Mouse (Mus musculus): ENCODE data around the gene Lim2.

Lim2 gene

DNA sequence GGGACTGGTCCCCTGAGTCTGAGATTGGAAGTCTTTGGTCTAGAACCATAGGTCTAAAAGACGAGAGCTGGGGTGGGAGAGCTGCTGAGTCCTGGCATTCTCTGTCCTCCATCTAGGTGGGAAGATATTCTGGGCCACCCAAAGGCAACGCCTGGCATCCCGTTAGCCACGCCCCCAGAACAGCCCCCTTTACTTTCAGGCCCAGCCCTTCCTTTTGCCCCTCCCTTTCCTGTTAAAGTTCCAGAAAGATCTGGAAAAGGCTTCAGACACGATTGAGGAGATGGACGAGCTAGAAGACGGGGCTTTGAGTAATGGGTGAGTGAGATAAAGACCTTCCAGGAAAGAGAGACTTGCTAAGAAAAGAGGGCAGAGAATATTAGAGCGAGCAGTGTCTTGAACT is at the start of gene Lim2:
TSS of gene Lim2 (plus strand) at position 265 of the 400 bp plus-strand sequence.
- no peak for DNase-seq (ENCODE audit: low spot score)

DNA sequence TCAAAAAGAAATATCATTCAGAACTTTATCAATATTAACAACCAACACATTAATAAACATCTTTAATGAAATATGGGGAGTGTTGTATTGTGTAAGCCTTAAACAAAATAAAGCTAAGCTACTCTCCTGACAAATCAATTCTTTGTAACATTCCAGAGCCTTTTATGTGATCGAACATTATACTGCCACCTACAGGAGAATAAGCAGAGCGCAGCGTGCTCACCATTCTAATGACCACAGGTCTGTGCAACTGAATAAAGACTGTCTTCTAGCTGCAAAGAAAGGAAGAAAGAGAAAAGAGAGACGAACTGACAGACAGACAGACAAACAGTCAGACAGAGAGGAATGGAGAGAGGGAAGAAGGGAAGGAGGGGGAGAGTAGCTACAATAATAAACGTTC is 49.2 kb upstream of the Lim2 start:
- DNase-seq (ENCODE audit: low spot score) = peak; percentile 77

DNA sequence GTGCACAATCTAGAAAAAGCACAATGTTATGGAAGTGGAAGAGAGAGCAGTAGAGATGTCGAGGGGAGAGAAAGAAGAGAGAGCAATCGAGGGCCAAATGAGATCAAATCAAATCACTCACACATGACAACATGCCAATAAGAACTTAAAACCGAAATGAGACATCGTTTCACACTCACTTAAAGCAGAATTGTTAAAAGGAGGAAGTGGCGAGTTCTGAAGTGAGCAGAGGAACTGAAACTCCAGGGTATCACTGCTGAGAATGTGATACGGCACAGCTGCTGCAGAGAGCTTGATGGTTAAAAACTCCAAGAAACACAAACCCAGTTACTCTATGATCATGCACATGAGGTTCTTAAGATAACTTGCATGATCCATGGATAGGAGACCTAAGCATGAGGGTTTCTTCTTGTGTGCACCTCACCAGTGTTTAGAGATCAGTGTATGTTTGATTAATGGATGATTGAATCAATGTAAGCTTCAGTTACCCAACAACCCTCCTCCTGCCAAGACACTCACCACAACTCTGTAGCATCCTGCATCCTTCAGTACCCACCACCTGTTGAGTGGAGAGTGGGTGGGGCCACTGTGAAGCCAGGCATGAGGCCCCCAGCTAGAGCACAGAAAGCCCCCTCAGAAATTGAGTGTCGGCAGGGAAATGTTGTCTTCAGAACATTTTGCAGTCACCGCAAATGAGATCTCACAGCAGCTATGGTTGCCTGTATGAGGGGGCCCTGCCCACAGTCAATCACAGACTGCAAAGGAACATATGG is 34.9 kb upstream of the Lim2 start:
- no peak for DNase-seq (ENCODE audit: low spot score)

DNA sequence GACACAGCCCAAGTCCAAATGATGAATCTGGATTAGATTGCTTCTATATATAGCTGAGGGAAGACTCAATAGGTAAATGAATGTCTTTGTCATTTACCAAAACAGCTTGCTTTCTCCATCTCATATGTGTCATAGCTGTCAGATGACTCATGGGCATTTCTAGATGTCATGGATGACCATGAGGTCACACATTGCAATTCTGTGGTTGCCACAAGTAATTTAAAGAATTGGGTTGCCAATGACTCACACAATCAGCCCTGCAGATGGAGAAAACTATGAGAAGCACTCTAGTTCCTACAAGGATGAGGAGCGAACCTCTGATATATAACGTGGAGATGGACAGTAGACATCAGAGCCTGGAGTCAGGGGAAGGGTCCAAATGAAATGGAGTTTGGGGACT is 28.0 kb upstream of the Lim2 start:
- no peak for DNase-seq (ENCODE audit: low spot score)

DNA sequence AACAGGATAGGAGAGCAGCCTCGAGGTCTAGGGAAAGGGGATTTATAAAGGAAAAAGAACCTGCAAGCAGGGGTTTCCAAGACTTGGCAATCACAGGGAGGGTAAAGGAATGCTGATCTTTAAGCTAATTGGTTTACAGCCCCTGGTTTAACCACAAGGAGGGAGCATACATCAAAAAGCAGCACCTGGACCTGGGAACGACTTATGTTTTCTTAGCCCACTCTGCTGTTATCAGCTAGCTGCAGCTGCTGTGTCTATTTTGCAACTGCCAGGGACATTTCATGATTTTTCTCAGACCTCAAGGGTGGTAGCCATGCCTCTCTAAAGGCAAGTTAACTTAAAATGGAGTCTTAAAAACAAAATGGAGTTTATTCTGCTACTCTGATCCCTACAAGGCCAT is 24.8 kb upstream of the Lim2 start:
- DNase-seq (ENCODE audit: low spot score) = no peak

DNA sequence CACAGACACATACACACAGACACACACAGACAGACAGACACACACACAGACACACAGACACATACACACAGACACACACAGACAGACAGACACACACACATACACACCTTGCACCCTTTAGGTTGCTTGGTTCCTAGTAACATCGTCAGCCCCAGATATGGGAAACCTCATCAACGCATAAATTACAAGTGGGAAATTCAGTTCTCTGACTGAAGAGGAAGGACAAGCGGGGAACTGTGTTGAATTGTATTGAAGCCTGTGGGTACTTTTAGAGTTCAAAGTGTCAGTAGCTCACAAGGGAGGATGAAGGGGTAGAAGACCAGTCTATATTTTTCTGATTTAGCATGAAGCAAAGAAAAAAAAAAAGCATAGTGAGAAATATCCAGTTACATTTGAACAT is 19.9 kb upstream of the Lim2 start:
- no peak for DNase-seq (ENCODE audit: low spot score)

DNA sequence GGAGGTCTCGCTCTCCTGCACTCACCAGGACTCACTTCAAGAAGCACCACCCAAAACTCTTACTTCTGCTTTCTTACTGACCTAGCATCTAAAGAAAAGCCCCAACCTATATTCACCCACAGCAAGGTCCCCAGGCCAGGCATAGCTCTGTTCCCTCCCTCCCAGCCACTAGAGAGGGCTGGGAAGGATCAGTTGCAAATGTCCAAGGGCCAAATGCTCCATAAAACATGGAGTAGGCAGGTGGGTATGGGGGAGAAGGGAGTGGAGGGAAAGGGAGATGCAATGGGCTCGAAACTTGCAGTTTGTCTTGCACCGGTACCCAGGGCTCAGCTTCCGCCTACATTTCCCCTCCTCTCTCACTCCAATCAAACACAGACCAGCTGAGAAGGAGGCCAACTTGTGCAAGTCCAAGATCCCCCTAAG is 19.3 kb upstream of the Lim2 start, which contains the start of gene Siglecg:
TSS of gene Siglecg (plus strand) at position 74 of the 423 bp plus-strand sequence.
- no peak for DNase-seq (ENCODE audit: low spot score)

DNA sequence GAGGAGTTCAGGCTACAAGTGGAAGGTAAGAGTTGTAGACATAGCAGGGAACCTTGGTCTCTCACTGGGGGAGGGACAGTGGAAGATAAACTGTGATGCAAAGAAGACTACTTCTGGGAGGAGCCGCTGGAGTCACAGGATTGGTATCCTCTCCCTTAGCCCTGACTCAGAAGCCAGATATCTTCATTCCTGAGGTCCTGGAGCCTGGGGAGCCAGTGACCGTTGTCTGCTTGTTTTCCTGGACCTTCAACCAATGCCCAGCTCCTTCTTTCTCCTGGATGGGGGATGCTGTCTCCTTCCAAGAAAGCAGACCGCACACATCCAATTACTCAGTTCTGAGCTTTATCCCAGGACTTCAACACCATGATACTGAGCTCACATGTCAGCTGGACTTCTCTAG is 18.4 kb upstream of the Lim2 start:
- no peak for DNase-seq (ENCODE audit: low spot score)

DNA sequence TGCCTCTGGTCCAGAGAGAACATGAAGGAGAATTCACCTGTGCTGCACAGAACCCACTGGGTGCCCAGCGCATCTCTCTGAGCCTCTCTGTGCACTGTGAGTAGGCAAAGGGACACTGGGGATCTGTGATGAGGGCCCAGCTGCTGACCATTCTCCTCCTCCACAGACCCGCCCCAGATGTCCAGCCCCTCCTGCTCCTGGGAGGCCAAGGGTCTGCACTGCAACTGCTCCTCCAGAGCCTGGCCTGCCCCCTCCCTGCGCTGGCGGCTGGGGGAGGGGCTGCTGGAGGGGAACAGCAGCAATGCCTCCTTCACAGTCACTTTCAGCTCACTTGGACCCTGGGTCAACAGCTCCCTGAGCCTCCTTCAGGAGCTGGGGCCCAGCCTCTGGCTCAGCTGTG is 15.7 kb upstream of the Lim2 start:
- DNase-seq (ENCODE audit: low spot score) = peak; percentile 26

DNA sequence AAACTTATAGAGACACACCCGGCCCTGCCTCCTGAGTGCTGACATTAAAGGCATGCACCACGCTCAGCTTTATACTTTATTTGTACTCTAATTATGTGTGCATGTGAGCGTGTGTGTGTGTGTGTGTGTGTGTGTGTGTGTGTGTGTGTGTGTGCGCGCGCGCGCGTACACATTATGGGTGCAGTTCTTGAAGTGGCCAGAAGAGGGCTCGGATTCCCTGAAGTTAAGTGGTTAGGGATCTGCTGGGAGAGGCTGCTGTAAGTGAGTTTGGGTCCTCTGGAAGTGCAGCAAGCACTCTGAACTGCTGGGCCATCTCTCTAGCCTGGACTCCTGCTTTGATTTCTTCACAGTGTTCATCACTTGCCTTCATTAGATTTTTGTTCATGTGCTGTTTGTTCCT is 10.2 kb upstream of the Lim2 start:
- DNase-seq (ENCODE audit: low spot score) = no peak

DNA sequence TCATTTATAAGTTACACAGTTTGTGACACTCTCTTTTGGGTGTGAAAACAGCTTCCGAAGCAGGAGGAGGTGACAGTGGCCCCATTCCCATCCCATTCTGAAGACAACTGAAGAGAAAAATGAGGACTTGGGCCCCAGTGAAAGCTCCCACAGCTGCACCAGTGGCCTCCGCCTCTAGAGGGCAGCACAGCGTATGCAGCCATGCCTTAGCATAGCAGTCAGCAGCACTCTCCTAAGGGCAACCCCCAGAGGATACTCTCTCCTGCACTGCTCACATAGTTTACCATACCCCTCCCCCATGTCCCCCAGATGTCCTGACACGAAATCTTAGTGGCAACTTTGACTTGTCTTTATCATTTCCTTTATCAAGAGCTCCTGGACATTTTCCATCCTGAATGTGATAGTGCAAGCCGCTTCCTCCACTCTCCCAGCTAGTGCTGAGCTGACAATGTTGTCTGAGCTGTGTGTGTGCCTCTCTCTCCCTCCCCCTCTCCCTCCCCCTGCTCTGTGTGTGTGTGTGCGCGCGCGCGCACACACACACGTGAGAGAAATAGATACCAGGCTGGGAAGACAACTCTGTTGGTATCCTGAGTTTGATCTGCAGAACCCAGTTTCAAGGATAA is 4.4 kb upstream of the Lim2 start:
- DNase-seq (ENCODE audit: low spot score) = peak; percentile 88

DNA sequence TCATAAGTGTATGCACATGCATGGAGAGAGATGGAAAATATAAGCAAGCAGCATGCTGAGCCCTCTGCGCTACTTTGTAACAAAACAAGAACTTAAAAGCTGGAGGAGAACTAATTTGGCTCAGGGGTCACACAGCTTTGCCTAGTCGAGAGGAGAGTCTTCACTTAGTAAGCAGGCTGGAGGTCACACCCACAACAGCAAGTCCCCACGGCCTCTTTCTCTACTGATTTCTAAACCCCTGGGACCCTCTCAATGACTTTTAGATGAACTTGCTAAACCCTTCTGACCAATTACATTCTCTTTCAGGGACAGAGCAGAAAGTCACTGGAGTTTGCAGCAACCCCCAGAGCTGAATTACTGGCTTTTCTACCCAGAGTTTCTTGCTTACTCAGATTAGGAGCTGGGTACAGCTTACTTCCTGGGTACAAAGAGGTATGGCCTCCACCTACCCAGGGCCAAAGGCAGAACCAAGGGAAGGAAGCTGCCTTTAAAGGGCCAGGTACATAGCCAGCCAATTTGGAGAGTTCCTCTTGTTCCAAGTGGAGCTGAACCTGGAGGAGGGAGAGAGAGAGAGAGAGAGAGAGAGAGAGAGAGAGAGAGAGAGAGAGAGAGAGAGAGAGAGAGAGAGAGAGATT is 3.4 kb upstream of the Lim2 start:
- DNase-seq (ENCODE audit: low spot score) = no peak

DNA sequence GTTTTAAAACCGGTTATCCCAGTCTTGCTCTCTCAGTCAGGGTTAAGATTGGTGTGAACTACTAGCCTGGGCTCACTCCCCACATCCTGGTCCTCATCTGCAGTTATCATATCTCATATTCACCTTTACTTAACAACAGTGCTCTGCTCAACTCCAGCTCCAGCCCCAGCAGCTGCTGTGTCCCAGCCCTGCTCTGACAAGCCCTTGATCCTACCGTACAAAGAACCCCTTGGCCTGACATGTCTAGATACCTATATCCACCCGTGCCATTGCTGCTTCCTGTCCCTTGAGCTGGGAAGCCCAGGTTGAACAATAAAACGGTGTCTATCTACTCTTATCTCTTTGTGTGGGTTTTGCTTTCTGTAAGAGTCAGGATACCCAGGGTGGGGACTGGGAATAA is 2.0 kb downstream of the Lim2 start:
- no peak for DNase-seq (ENCODE audit: low spot score)

DNA sequence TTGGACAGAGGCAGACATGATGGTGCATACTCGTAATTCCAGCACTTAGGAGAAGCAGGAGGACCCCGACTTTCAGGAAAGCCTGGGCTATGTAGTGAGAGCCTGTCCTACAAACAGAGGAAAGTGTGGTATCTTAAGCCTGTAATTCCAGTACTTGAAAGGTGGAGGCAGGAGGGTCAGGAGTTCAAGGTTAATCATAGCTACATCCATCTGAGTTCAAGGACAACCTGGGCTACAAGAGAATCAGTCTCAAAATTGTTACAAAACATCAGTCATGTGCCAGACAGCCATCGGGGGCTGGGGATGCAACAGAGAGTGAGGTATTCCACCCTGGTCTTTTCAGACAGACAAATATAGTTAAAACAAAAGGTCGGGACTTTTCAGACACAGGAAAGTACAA is 5.4 kb downstream of the Lim2 start:
- DNase-seq (ENCODE audit: low spot score) = no peak

DNA sequence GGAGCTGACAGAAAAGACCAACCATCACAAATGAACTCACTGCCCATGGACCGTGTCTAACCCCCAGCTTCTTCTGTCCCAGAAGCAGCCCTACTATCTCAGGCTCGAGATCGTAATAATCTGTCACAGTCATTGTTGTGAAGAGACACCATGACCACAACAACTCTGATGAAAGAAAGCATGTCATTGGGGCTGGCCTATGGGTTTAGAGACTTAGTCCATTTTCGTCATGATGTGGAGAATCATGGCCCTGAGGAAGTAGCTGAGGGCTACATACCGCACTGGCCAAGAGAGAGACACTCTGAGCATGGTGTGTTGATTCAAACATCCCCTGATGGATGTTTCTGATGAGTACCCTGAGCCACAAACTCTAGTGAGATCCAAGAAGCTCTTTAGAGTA is 7.2 kb downstream of the Lim2 start:
- no peak for DNase-seq (ENCODE audit: low spot score)

DNA sequence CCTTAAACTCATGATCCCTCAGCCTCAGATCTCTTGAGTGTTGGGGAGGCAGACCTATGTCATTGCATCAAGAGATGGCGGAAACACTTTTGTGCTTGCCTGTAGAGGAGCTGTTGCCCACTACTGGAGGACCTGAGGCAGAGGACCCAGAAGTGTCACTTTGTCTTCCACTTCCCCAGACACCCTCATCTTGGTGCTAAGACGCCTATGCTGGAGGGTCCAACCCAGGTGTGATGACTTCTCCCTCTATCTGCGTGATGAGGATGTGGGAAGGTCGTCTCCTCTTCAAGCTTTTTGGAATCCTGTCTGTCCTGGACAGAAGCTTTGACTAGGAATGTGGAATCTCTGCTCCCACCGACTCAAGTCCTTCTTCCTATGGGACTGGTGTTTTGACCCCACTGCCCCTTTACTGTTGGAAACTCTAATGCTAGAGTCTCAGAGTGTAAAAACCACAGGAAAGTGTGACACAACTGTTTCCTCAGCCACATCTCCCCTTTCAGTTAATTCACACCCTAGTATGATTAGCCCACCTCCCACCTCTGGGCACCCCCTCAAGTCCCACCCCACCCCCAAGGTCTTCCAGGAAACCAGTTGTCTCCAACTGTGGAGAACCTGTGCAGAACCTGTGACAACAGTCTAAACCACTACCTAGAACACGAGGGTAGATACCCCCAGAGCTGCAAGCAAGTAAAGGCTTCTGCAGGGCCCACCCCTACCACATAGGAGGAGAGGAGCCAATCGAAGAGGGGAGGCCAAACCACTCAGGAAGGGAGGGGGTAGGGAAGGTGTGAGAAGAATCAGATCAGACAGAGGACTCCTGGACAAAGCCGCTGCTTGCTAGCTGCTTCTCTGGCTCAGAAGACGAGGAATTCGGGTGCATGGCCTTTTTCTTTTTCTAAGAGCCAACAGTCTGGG is 9.1 kb downstream of the Lim2 start, which contains the start of gene Nkg7:
TSS of gene Nkg7 (plus strand) at position 733 of the 915 bp plus-strand sequence.
- no peak for DNase-seq (ENCODE audit: low spot score)

DNA sequence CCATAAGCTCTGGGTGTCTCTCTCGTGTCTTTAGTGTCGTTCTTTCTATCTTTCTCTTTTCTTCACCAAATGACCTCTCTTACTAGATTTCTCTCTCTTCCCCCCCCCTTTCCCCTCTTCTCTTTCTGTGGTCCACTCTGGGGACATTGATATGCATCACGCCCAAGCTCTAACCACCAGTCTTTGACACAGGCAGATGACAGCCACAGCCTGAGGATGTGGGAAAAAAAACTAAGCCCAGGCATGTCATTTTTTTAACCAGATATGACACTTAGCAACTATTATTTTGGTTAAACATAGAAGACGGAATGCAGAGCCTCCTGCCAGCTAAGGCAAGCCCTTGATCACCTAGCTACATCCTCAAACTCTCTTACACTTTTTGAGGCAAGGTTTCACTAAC is 11.1 kb downstream of the Lim2 start:
- DNase-seq (ENCODE audit: low spot score) = no peak

DNA sequence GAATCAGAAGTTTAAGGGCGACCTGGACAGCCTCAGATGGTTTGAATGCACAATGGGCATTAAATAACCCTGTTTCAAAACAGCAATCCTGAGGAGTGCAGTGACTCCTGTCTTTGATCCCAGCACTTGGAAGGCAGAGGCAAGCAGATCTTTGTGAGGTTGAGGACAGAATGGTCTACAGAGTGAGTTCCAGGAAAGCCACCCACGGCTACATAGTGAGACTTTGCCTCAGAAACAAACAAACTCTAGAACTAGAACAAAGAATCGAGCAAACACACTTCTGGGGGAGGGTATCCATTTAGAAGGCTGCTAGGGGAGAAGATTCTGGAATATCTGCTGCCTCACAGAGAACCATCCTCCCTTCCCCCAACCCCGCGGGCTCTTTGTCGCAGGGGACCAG is 13.0 kb downstream of the Lim2 start, which contains the start of gene Cldnd2:
TSS of gene Cldnd2 (plus strand) at position 301 of the 400 bp plus-strand sequence.
- DNase-seq (ENCODE audit: low spot score) = no peak

DNA sequence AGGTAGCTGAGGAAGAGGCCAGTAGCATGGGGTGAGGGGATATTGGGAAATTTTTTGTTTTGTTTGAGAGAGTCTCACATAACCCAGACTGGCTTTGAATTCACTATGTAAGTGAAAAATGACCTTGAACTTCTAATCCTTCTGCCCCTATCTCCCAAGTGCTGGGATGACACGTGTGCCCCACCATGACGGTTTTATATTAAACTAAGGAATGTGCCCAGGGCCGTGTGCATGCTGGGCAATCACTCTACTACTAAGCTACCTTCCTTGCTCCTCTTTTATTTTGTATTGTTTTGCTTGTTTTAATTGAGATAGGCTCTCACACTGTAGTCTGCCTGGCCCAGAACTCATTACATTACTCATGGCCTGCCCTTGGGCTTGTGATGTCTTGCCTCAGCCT is 13.6 kb downstream of the Lim2 start:
- DNase-seq (ENCODE audit: low spot score) = no peak

DNA sequence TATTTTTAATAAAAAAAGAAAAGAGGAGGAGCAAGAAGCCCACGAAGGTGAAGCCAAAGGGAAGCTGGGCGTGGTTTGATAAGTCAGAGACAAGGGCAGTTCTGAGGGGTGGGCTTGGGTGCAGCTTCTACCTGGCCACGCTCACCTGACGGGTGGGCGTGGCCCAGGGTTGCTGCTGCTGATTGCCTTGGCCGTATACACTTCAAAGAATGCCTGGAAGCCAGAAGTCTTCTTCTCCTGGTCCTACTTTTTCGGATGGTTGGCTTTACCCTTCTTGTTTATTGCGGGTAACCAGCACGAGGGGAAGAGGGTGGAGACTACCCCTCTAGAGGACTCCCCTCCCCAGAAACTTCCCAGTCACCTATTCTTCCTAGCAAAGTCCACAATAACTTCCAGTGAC is 15.2 kb downstream of the Lim2 start:
- no peak for DNase-seq (ENCODE audit: low spot score)

DNA sequence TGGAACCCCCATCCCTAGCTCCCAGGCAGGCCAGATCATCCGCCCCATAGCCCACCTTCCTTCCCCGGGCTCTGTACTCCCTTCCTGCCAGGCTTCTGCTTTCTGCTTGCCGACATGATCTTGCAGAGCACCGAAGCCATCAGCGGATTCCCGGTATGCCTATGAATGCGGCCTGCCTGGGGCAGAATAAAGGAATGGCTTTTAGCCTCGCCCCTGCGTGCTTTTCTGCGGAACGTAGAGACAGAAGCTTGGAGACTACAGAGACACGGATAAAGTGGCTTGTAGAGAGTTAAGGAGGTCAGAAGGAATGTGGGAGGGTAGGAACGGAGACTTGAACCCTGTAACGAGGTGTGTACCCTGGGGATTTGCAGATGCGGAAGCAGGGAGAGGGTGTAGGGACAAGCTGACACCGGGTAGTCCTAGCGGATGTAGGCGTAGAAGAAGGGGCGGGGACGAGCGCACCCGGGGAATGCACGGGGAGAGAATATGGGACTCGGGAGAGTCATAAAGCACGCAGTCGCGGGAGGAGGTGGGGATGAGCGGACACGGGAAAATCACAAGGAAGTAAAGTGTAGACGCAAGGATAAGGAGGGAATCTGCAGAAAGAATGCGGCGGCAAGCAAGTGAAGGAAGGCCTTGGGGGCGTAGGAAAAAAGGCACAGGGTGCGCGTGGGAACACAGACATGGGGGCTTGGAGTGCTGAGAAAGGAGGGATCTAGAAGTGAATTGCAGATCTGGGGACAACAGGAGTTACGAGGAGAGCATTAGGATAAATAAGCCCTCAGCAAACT is 15.9 kb downstream of the Lim2 start:
- DNase-seq (ENCODE audit: low spot score) = peak; percentile 78

All from embryo, embryonic 10.5 days (tissue).